Mouse (Mus musculus) bone marrow macrophage, adult 2 months (primary cell): ENCODE measurements at regions not wholly inside any gene's neighbourhood (a gene's known extent, or its start where the extent isn't known, plus 50 kb on each side); places are given as distances from the start of the nearest gene placed in this dataset.

ENCODE experiments used
- H3K27ac ChIP-seq: 2 replicates; pipeline ENCODE4 v1.5.1; 2012; ENCODE audit warnings: low read depth, low read length; ENCODE audit not compliant: insufficient read depth
- H3K4me1 ChIP-seq: 2 replicates; pipeline ENCODE4 v1.6.1; 2012; ENCODE audit warnings: low read length; ENCODE audit not compliant: control insufficient read depth, insufficient read depth
- H3K4me3 ChIP-seq: 2 replicates; pipeline ENCODE4 v1.5.1; 2012; ENCODE audit warnings: mild to moderate bottlenecking, low read length, moderate library complexity; ENCODE audit not compliant: insufficient read depth
- CTCF ChIP-seq: IDR thresholded peaks from 2 replicates; pipeline ENCODE4 v1.5.1; 2012; ENCODE audit warnings: low read depth, mild to moderate bottlenecking, low read length, moderate library complexity
- POLR2A ChIP-seq: IDR thresholded peaks from 2 replicates; pipeline ENCODE4 v1.6.1; 2012; ENCODE audit warnings: mild to moderate bottlenecking, low read depth, low read length, borderline replicate concordance

GRCm38 (mm10) chr5:120312299-120312698 is 119.2 kb upstream of the Lhx5 start:
- Histone ChIP-seq H3K4me1 (no peaks in the 10 kb centered on the region), H3K27ac (no peak overlapping the region), H3K4me3 (no peak overlapping the region)
- TF ChIP-seq CTCF (peak; percentile 46; the same call in 1 of the 2 replicates), POLR2A (no peak)

- Histone ChIP-seq H3K4me3 (no peak overlapping the region), H3K27ac (no peak overlapping the region), H3K4me1 (no peaks in the 10 kb centered on the region)
- TF ChIP-seq POLR2A (no peak), CTCF (no peak)
Measured at GRCm38 (mm10) chr5:120313984-120314383, 117.5 kb upstream of the Lhx5 start.

GRCm38 (mm10) chr5:120315116-120315515 is 116.4 kb upstream of the Lhx5 start:
- H3K4me3 ChIP-seq, result no peak overlapping the region
- TF ChIP-seq POLR2A (no peak), CTCF (no peak)
- H3K27ac ChIP-seq, result no peak overlapping the region
- H3K4me1 ChIP-seq, result no peaks in the 10 kb centered on the region

GRCm38 (mm10) chr5:120318951-120319350 is 112.5 kb upstream of the Lhx5 start:
- H3K27ac ChIP-seq, result no peak overlapping the region
- TF ChIP-seq POLR2A, result no peak
- no peak for TF ChIP-seq CTCF
- no peak overlapping the region for H3K4me3 ChIP-seq
- H3K4me1 ChIP-seq, result no peaks in the 10 kb centered on the region

- H3K4me3 ChIP-seq, result no peak overlapping the region
- H3K4me1 ChIP-seq, result no peaks in the 10 kb centered on the region
- TF ChIP-seq CTCF (no peak), POLR2A (no peak)
- no peak overlapping the region for H3K27ac ChIP-seq
Measured at GRCm38 (mm10) chr5:120322031-120322731, 109.3 kb upstream of the Lhx5 start.

GRCm38 (mm10) chr5:120322732-120323316 is 108.7 kb upstream of the Lhx5 start:
- no peak for TF ChIP-seq CTCF
- TF ChIP-seq POLR2A, result no peak
- H3K27ac ChIP-seq, result no peak overlapping the region
- H3K4me1 ChIP-seq, result no peaks in the 10 kb centered on the region
- H3K4me3 ChIP-seq, result no peak overlapping the region

GRCm38 (mm10) chr5:120324111-120324510 is 107.4 kb upstream of the Lhx5 start:
- no peaks in the 10 kb centered on the region for H3K4me1 ChIP-seq
- no peak for TF ChIP-seq POLR2A
- TF ChIP-seq CTCF, result no peak
- no peak overlapping the region for H3K4me3 ChIP-seq

GRCm38 (mm10) chr5:120325386-120325910 is 106.1 kb upstream of the Lhx5 start:
- Histone ChIP-seq H3K4me1 (no peaks in the 10 kb centered on the region), H3K27ac (no peak overlapping the region), H3K4me3 (no peak overlapping the region)
- TF ChIP-seq CTCF (no peak), POLR2A (no peak)

More at GRCm38 (mm10) chr5:120324111-120324510, 107.4 kb upstream of the Lhx5 start:
- no peak overlapping the region for H3K27ac ChIP-seq

- Histone ChIP-seq H3K27ac (no peak overlapping the region), H3K4me3 (no peak overlapping the region), H3K4me1 (no peaks in the 10 kb centered on the region)
- TF ChIP-seq POLR2A (no peak), CTCF (no peak)
Measured at GRCm38 (mm10) chr5:120332030-120332429, 99.5 kb upstream of the Lhx5 start.

GRCm38 (mm10) chr5:120339162-120339561 is 92.3 kb upstream of the Lhx5 start:
- TF ChIP-seq POLR2A, result no peak
- TF ChIP-seq CTCF, result no peak
- no peaks in the 10 kb centered on the region for H3K4me1 ChIP-seq

More at GRCm38 (mm10) chr5:120339162-120339561, 92.3 kb upstream of the Lhx5 start:
- H3K4me3 ChIP-seq, result no peak overlapping the region
- H3K27ac ChIP-seq, result no peak overlapping the region
